Mouse (Mus musculus) gastrocnemius, postnatal 25 days (tissue): ENCODE results near the gene Snw1. TPM values are rescaled to one million over a fixed set of nuclear protein-coding genes. Genes with fewer than 3 reads are reported as not detected.
"Not testable (repeated sequence)": the region's sequence is repeated elsewhere in the genome, so short reads cannot be mapped to it uniquely, and the experiment has no call there.

ENCODE experiments used
- DNase-seq: peaks from one replicate; pipeline ENCODE4 v3.0.0; 2022
- long read RNA-seq, 2 experiments: library from polyadenylated mRNA; stranded (forward); transcript quantifications; one replicate each; pipeline ENCODE4 v2.0.0; 2021
- total RNA-seq, 2 experiments: library from RNA; stranded (reverse); gene quantifications; 1 replicate in 1 of 2; 2 replicates in 1 of 2; pipeline ENCODE4 v1.2.3; 2021

Gene Snw1
- total RNA-seq = 10 to 100 TPM; 38.1 to 43.6 TPM
- long read RNA-seq, experiment 1, full-length matches to known transcripts = 44 of 49 reads
- long read RNA-seq, experiment 1, partial matches to known transcripts = 1 of 49 reads
- long read RNA-seq, experiment 1, other reads (novel, unspliced or antisense) = 4 of 49 reads
- long read RNA-seq, experiment 2, full-length matches to known transcripts = 80 of 91 reads
- long read RNA-seq, experiment 2, partial matches to known transcripts = 3 of 91 reads
- long read RNA-seq, experiment 2, other reads (novel, unspliced or antisense) = 8 of 91 reads

DNA sequence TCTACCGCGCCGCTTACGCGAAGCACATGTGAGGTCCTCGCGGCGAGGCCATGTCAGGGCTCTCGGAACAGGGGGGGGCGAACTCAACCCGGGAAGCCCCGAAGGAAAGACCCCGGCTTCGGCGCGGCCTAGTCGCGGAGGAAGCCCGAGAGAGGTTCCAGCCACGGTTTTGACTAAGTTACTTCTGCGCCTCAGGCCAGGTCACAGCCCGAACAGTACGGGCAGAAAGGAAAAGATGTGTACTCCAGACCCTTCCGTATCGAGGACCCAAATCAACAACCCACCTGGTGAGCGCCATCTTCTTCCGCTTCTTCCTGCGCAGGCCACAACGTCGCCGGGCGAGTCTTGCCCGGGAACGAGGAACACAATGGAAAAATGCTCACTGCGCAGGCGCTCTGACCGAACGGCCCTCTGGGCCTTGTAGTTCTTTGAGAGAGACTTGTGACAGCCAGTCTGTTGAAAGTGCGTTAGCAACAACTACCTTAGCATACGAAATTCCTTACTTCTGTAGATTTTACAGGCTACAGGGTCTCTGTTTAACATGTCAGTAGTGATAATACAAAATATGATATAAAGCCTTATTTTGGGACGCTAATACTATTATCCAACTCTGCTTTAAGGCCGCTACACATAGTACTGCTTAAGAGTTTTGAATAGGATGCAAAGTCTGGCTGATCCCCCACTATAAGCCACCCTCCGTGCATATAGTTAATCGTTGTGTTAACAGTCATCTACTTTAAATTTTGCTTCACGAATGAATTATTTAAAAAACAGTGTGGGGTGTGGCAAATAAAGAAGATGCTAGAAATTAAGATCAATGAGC lies at the start of gene Snw1:
Gene Snw1, minus strand, starts transcription at position 311 of the 823 bp plus-strand sequence.
- DNase-seq = peak; percentile 93

DNA sequence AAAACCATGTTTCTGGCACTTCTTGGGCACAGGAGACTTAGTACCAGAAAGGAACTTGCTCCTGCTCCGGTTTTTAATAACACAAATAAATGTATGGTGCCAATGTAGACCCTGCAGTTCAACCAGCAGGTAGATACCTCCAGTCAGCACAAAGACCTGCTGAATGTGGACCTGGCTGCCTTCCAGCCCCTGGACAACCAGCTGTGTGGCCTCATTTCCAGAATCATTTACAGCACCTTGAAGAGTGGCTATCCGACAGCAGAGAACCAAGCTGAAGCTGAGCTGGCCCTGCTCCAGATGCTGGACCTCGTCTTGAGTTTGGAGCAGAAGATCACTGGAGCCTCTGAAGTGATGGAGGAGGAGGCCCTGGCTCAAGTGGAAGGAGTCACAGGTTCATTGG lies 47.5 kb upstream of the Snw1 start:
- DNase-seq = not testable (repeated sequence)

DNA sequence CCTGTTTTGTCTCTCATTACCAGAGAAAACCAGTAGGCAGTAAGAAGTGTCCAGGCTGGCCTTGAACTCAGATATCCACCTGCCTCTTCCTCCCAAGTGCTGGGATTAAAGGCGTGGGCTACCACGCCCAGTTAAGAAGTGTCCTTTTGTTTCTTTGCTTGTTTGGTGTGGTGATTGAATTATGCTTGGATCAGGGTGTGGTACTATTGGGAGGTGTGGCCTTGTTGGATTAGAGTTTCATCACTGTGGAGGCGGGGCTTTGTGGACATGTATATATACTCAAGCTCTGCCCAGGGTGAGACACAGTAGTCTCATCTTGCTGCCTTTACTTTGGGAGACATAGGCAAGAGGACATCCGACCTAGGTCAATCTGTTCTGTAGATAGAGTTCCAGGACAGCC lies 41.9 kb upstream of the Snw1 start, which contains the start of gene Gm8300:
Gene Gm8300, plus strand, starts transcription at position 301 of the 400 bp plus-strand sequence.
- DNase-seq = not testable (repeated sequence)

DNA sequence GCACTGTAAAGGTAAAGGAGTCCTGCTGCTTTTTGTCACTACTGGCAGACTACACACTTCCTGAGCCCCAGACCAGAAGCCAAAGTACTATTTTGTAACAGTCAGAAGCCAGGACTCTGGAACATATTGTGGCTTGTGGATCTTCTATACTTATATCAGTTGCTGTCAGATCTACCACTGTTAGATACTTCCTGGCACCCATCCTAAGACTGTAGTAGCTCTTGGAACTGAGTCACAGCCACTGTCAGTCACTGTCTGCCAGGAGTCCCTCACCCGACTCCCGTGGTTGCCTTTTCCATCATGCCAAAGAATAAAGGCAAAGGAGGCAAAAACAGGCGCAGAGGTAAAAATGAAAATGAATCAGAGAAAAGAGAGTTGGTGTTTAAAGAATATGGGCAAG lies 22.3 kb upstream of the Snw1 start, which contains the start of gene Gm5788:
Gene Gm5788, plus strand, starts transcription at position 301 of the 400 bp plus-strand sequence.
- not testable (repeated sequence) for DNase-seq

DNA sequence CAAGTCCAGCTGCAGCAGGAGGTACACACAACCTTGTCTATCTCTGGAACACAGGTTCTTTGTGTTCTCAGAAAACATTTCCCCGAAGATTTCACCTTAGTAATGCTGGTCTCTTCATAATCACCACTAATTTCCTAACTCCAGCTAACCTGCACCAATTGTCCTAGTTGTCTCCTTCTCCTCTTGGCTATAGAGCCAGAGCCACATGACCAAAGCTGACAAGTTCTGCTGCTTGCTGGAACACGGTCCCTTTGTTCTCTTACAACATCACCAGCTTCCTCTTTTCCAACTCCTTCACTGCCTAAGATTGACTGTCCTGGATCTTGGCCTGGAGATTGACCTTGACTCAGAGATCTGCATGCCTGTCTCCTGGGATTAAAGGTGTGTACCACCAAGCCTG lies 16.6 kb upstream of the Snw1 start:
- not testable (repeated sequence) for DNase-seq

DNA sequence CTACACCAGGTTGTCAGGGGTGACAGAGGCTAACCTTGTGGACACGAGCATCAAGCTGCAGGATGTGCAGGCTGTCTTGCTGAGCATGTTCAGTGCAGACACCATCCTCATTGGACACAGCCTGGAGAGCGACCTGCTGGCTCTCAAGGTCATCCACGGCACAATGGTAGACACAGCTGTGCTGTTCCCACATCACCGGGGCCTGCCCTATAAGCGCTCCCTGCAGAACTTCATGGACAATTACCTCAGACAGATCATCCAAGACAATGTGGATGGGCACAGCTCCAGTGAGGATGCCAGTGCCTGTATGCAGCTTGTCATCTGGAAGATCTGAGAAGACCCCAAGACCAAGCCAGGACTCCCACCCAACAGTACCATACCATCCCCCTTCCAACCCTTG lies 10.4 kb upstream of the Snw1 start:
- DNase-seq = not testable (repeated sequence)

DNA sequence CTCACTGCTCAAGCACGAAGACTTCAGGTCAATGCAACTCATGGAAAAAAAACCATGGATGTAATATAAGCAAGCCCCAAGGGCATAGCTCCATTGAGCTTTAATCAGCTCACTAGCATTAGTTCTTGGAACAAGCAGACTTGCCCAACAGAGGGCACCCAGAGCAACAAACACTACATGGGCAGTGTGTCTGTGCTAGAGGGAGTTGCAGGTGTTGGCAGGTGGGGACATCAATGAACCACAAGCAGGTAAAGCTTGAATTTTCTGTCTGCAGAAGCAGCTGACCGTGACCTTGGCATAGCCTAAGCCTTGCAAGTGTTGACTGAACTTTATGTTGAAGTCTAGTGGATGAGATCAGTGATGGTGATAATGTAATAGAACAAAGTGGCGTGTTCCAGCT lies 2.7 kb upstream of the Snw1 start:
- no peak for DNase-seq

DNA sequence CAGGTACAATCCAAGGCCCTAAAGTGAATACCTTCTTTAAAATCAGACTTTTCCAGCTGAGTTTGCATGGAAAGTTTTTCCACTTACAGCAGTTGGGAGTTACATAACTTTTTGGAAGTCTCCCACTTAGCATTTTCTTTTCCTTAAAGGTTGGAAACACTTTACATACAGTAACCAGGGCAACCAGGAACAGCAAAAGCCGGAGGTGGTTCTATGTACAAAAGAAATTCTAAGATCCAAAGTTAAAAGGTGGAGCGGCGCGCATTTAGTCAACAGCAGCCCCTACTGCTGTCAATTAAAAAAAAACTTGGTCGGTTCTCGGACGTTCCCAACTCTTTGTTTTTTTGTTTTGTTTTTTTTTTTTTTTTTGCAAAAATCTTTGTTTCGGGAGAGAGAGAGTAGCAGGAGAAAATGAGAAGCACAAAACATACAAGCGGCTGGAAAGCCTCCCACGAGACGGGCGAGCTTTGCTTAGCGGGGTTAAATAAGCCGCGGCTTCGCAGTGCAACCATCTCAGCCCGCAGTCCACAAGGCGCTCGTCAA lies 582 bp downstream of the Snw1 start:
- no peak for DNase-seq

DNA sequence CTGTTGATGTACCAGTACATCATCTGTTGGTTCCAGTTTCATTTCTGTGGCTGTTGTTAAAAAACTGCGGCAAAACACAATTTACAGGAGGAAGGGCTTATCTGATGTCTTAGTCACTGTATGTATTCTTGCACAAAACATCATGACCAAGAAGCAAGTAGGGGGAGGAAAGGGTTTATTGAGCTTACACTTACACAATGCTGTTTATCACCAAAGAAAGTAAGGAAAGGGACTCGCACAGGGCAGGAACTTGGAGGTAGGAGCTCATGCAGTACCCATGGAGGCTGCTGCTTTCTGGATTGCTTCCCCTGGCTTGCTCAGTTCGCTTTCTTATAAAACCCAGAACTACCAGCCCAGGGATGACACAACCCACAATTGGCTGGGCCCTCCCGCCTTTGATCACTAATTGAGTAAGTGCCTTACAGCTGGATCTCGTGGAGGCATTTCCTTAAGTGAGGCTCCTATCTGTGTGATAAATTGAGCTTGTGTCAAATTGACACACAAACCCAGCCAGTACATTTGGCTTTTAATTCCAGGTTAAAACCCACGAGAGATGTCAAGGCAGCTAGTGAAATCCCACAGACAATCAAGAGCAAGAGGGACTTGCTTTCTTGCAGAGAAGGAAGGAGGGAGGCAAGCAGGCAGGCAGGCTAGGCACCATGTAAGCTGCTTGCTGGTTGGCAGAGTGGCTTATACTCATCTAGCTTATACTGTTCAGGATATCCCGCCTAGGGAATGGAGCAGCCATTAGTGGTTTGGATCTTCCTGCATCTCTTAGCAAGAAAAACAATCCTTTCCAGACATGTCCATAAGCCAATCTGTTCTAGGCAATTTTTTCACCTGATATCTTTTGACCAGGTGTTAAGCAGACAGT lies 1.6 kb downstream of the Snw1 start:
- DNase-seq = no peak

DNA sequence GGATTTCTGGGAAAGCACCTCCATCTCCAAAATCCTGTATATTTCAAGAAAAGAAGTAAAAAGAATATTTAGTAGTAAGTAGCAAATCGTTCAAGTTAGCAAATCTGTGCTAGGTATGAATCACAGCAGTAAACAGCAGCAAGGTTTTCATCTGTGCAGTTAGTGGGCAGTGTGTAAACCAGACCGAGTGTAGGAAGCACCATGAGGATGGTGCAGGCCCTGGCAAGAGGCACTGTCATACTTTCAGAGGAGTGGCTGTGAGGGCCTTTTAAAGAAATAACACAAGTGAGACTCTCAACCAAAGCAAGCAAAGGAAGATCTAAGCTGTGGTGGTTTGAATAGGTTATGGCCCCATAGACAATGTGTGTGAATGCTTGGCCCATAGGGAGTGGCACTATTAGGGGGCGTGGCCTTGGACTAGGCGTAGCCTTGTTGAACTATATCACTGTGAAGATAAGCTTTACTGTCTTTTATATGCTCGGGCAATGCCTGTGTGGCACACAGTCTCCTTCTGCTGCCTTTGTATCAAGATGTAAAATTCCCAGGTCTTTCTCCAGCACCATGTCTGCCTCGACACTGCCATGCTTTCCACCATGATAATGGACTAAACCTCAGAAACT lies 7.3 kb downstream of the Snw1 start:
- no peak for DNase-seq

DNA sequence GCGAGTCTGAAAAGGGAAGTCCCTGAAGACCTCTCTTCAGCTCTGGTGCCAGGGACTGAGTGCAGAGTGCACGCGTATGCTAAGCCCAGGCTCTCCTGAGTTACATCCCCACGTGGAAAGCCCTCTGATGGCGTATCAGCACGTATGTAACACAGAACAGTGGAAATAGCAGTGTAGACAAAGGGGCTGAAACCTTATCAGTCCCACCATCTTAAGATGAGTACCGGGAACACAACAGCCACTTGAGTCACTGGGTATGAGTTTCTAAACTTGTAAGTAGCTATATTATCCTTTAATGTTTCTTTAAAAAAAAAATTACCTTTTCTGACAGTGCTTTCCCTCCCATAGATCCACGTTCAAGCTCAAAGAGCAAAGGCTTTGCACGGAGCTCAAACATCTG lies 22.6 kb downstream of the Snw1 start:
- DNase-seq = no peak

DNA sequence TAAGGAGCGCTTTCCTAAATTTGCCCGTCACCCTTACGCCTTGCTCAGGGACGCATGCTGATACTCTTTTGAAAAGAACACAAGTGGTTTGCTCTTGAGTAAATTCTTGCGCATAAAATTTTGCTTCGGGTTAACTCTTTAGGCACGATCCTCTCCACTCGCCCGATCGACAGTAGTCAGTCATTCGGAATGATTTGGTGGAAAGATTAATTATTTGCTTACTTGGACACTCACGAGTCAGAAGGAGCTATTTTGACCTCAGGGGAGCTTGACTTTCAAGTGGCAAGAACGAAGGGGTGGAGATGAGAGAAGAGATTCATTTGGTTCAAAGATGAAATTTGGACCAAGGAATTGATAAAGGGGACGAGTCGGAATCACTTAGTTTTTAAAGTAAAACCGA lies 27.9 kb downstream of the Snw1 start:
- DNase-seq = no peak

DNA sequence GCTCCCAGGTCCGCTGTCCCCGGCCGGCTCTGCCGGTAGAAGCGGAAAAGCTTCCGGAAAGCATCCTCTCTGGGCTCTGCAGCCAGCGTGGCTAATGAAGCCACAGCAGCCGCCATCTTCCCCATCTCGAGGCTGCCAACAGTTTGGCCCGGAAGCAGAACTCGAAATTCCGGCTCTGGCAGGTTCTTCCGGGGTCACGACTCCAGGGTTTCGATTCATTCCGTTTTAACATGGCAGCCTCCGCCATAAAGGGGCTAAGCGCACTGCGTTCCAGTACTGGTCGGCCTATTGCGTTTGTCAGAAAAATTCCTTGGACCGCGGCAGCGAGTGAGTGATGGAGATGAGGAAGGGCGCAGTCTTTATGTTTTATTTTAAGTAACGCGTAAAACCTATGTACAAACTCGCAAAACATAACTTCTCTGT lies 28.4 kb downstream of the Snw1 start, which contains the start of the genes Slirp and Alkbh1:
Gene Slirp, plus strand, starts transcription at position 197 of the 423 bp plus-strand sequence.
Gene Alkbh1, minus strand, starts transcription at position 318 of the 423 bp plus-strand sequence.
- peak; percentile 85 for DNase-seq

DNA sequence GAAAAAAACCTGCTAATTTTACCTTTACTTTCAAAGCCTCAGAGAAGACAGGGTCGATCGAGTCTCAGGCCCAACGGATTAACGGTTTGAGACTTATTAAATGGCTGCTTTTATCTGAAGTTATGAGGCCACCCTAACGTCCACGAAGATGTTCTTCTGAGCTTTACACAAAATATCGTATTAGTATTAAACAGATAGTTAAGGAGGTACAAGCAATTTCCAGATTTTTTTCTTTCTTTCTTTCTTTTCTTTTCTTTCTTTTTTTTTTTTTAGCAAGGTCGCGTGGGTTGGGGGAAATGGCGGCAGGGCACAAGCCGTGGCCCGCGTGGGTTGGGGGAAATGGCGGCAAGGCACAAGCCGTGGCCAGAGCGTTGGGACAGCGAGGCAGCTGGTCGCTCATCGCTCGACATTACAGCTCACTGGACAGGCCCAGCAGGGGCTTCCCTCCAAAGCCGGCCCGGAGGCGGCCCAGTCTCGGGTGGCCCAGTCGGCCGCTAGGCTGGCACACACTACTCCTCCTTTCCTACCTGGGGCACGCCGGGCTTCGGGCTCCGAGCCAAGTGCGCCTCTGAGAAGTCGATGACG lies 28.9 kb downstream of the Snw1 start:
- no peak for DNase-seq

DNA sequence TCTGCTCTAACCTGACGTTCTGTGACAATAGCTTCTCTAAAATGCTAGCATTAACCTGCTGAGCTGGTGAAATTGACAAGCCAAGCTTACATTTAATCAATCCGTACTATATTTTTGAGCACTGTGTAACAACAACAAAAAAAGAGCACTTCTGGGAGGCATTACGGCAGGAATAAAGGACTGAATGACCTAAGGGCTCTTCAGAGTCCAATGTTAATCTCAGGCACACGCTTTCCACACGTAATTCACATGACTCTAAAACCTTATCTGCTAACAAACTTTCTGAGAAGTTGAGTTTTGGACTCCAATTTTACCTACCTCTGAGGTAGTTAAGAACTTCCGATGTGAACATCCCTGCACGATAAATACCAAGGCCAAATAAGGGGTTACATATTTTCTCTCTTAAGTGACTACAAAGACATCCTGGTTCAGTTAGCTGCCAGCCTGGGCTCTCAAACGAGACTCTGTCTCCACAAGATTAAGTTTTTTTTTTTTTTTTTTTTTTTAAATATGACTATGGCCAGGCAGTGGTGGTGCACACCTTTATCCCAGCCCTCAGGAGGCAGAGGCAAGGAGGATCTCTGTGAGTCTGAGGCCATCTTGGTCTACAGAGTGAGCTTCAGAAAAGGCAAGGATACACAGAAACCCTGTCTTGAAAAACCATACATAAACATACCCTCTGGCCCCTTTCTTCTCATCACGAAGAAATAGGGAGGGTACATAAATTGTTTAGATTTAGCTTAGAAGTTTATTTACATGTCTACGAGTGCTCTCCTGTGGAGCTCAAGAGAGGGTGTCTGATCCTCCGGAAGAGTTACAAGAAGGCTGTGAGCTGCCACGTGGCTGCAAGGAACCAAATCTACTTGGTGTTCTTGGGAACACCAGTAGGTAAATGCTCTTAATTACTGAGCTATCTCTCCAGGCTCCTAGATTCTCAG lies 29.6 kb downstream of the Snw1 start:
- DNase-seq = no peak

DNA sequence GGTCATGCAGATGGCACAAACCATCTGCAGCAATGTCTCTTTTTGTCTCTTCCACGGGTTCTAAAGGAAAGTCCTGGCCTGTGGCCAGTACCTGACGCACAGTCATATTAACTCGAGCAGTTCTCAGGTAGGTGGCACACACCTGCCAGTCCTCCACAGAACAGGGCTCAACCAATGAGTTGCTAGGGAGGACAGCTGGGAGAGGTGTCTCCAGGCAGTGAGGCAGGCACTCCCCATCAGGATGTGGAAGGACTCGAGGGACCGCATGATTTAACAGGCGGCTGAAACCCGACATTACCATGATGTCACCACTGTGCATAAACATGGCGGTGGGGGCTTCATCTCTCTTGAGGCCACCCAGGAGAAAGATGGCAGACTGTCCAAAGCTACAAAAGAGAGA lies 43.2 kb downstream of the Snw1 start:
- DNase-seq = no peak

DNA sequence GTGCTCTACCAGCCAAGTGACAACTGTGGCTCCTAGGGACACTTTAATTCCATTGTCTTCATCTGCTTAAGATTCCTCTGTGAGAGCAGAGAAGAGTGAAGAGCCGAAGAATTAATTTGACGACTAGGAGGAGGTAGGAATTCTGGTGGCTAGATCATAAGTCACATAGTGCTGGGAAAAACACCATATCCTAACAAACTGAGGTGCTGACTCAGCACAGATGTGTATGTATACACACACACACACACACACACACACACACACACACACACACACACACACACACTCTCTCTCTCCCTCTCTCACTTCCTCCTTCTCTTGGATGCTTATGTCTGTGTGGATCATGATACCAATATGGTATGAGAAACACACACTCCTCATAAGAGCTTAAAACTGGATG lies 43.8 kb downstream of the Snw1 start:
- DNase-seq = no peak

DNA sequence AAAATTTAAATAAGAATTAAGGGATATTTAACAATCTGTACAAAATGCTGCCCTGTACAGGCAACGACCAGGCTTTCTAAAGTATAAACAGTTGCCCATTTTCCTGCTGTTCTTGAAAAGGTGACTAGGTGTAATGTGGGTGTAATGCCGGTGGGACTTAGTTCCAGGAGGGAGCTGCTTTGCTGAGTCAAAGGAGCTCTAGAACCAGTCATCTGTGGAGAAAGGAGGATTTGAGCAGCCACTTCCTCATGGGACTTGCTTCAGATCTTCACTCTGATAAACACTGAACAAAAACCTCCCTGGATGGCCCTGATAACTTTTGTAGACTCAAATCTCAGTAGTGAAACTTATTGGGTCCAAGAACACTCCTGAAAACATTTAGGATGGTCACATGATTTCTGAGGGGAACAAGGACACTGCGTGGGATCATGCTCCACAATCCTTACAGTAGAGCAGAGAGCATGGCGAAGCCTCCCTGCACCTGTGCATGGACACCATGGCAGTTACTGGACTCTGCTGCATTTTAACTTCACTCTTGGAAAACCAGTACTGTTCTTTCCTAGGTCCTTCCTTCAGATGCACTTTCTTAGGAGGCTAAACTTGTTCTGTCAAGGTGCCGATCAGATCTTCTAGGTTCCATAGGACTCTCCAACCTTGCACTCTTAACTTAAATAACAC lies 45.6 kb downstream of the Snw1 start:
- DNase-seq = no peak

DNA sequence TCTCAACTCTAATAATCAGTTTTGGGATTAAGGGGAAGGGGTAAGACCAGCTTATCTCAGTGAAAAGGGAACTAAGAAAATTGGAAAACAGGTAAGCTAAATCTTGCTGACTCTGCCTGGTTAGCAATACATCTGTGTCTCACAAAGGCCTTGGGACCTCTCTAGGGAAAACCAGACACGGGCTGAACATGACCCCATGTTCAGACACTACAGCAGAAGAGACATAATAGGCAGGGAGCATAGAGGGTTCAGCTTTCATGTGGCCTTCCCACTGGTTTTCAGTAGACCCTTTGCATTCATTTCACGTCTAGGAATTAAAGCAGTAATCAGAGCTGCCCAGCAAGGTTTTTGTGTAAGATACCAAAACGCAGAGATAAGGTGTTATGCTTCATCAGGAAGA lies 47.6 kb downstream of the Snw1 start:
- no peak for DNase-seq
